Mouse (Mus musculus): ENCODE measurements at regions not wholly inside any gene's neighbourhood (a gene's known extent, or its start where the extent isn't known, plus 50 kb on each side); places are given as distances from the start of the nearest gene placed in this dataset.

- no peak overlapping the region for H3K9ac ChIP-seq (ENCODE audit: low read depth, low read length)
- WGBS = 22% methylated on average over 1 of the region's 1 CpGs
- no peaks in the 10 kb centered on the region for H3K36me3 ChIP-seq (ENCODE audit: control insufficient read depth, insufficient read depth)
- ATAC-seq = no peak
- H3K4me3 ChIP-seq (ENCODE audit: low read depth, low read length) = no peak overlapping the region
- no peak overlapping the region for H3K27ac ChIP-seq (ENCODE audit: low read depth, low read length)
- H3K9me3 ChIP-seq (ENCODE audit: control insufficient read depth) = no peaks in the 10 kb centered on the region
- H3K27me3 ChIP-seq (replicated peaks; ENCODE audit: control insufficient read depth, insufficient read depth, low read length) = no peaks in the 10 kb centered on the region
- TF ChIP-seq CTCF (IDR thresholded peaks at IDR 0.05; ENCODE audit: low read depth) = no peak
- H3K4me1 ChIP-seq (replicated peaks; ENCODE audit: control insufficient read depth, insufficient read depth, low read length) = no peaks in the 10 kb centered on the region; the same call in 1 of the 2 replicates
- H3K4me2 ChIP-seq (replicated peaks; ENCODE audit: low read depth) = no peak overlapping the region
Observed at GRCm38 (mm10) chr1:137991936-137992335, 183.6 kb downstream of the Ptprc start.

GRCm38 (mm10) chr1:137991412-137991811, 184.1 kb downstream of the Ptprc start:
- Histone ChIP-seq H3K9me3 (ENCODE audit: control insufficient read depth) (no peaks in the 10 kb centered on the region), H3K4me3 (ENCODE audit: low read depth, low read length) (no peak overlapping the region), H3K36me3 (ENCODE audit: control insufficient read depth, insufficient read depth) (no peaks in the 10 kb centered on the region), H3K27ac (ENCODE audit: low read depth, low read length) (no peak overlapping the region), H3K4me1 (replicated peaks; ENCODE audit: control insufficient read depth, insufficient read depth, low read length) (no peaks in the 10 kb centered on the region; the same call in 1 of the 2 replicates), H3K27me3 (replicated peaks; ENCODE audit: control insufficient read depth, insufficient read depth, low read length) (no peaks in the 10 kb centered on the region), H3K9ac (ENCODE audit: low read depth, low read length) (no peak overlapping the region), H3K4me2 (replicated peaks; ENCODE audit: low read depth) (no peak overlapping the region)
- WGBS = 43% methylated on average over 5 of the region's 5 CpGs
- no peak; the same call in 1 of the 2 replicates for ATAC-seq
- TF ChIP-seq CTCF (IDR thresholded peaks at IDR 0.05; ENCODE audit: low read depth) = no peak

- TF ChIP-seq CTCF (IDR thresholded peaks at IDR 0.05; ENCODE audit: low read depth) = no peak
- H3K27me3 ChIP-seq (replicated peaks; ENCODE audit: control insufficient read depth, insufficient read depth, low read length) = no peaks in the 10 kb centered on the region
- 54% methylated on average over 3 of the region's 3 CpGs for WGBS
- H3K9ac ChIP-seq (ENCODE audit: low read depth, low read length) = no peak overlapping the region
- no peaks in the 10 kb centered on the region for H3K9me3 ChIP-seq (ENCODE audit: control insufficient read depth)
- H3K4me3 ChIP-seq (ENCODE audit: low read depth, low read length) = no peak overlapping the region
- H3K4me1 ChIP-seq (replicated peaks; ENCODE audit: control insufficient read depth, insufficient read depth, low read length) = no peaks in the 10 kb centered on the region
- H3K4me2 ChIP-seq (replicated peaks; ENCODE audit: low read depth) = no peak overlapping the region
- no peak overlapping the region for H3K27ac ChIP-seq (ENCODE audit: low read depth, low read length)
- no peaks in the 10 kb centered on the region for H3K36me3 ChIP-seq (ENCODE audit: control insufficient read depth, insufficient read depth)
- no peak for ATAC-seq
Observed at GRCm38 (mm10) chr1:137973406-137973805, 202.1 kb downstream of the Ptprc start.

GRCm38 (mm10) chr1:137972620-137973350, 202.7 kb downstream of the Ptprc start:
- no peak for TF ChIP-seq CTCF (IDR thresholded peaks at IDR 0.05; ENCODE audit: low read depth)
- H3K4me2 ChIP-seq (replicated peaks; ENCODE audit: low read depth) = no peak overlapping the region
- no peaks in the 10 kb centered on the region for H3K27me3 ChIP-seq (replicated peaks; ENCODE audit: control insufficient read depth, insufficient read depth, low read length)
- H3K36me3 ChIP-seq (ENCODE audit: control insufficient read depth, insufficient read depth) = no peaks in the 10 kb centered on the region
- H3K9me3 ChIP-seq (ENCODE audit: control insufficient read depth) = no peaks in the 10 kb centered on the region
- H3K4me1 ChIP-seq (replicated peaks; ENCODE audit: control insufficient read depth, insufficient read depth, low read length) = no peaks in the 10 kb centered on the region
- H3K4me3 ChIP-seq (ENCODE audit: low read depth, low read length) = no peak overlapping the region
- H3K27ac ChIP-seq (ENCODE audit: low read depth, low read length) = no peak overlapping the region
- 69% methylated on average over 6 of the region's 6 CpGs for WGBS
- H3K9ac ChIP-seq (ENCODE audit: low read depth, low read length) = no peak overlapping the region
- ATAC-seq = no peak

- H3K9me3 ChIP-seq (ENCODE audit: control insufficient read depth) = no peaks in the 10 kb centered on the region
- TF ChIP-seq CTCF (IDR thresholded peaks at IDR 0.05; ENCODE audit: low read depth) = no peak
- no peak for ATAC-seq
- WGBS = 70% methylated on average over 16 of the region's 16 CpGs
- no peak overlapping the region for H3K4me2 ChIP-seq (replicated peaks; ENCODE audit: low read depth)
- H3K27me3 ChIP-seq (replicated peaks; ENCODE audit: control insufficient read depth, insufficient read depth, low read length) = no peaks in the 10 kb centered on the region
- H3K4me1 ChIP-seq (replicated peaks; ENCODE audit: control insufficient read depth, insufficient read depth, low read length) = no peaks in the 10 kb centered on the region
- H3K27ac ChIP-seq (ENCODE audit: low read depth, low read length) = no peak overlapping the region
- peaks cover 5% of the 10 kb centered on the region; the same call in 1 of the 2 replicates for H3K36me3 ChIP-seq (ENCODE audit: control insufficient read depth, insufficient read depth)
- no peak overlapping the region for H3K4me3 ChIP-seq (ENCODE audit: low read depth, low read length)
- no peak overlapping the region for H3K9ac ChIP-seq (ENCODE audit: low read depth, low read length)
Observed at GRCm38 (mm10) chr1:137966151-137966836, 209.2 kb downstream of the Ptprc start.

GRCm38 (mm10) chr1:137963656-137964055, 211.9 kb downstream of the Ptprc start:
- Histone ChIP-seq H3K4me3 (ENCODE audit: low read depth, low read length) (no peak overlapping the region), H3K4me2 (replicated peaks; ENCODE audit: low read depth) (no peak overlapping the region), H3K9me3 (ENCODE audit: control insufficient read depth) (no peaks in the 10 kb centered on the region), H3K27ac (ENCODE audit: low read depth, low read length) (no peak overlapping the region), H3K9ac (ENCODE audit: low read depth, low read length) (no peak overlapping the region), H3K36me3 (ENCODE audit: control insufficient read depth, insufficient read depth) (peaks cover 5% of the 10 kb centered on the region; the same call in 1 of the 2 replicates), H3K4me1 (replicated peaks; ENCODE audit: control insufficient read depth, insufficient read depth, low read length) (no peaks in the 10 kb centered on the region), H3K27me3 (replicated peaks; ENCODE audit: control insufficient read depth, insufficient read depth, low read length) (no peaks in the 10 kb centered on the region)
- WGBS = 87% methylated on average over 6 of the region's 6 CpGs
- no peak for ATAC-seq
- TF ChIP-seq CTCF (IDR thresholded peaks at IDR 0.05; ENCODE audit: low read depth) = no peak
